15 mouse cellular contexts compared by ENCODE assay signal in the genomic region with DNA sequence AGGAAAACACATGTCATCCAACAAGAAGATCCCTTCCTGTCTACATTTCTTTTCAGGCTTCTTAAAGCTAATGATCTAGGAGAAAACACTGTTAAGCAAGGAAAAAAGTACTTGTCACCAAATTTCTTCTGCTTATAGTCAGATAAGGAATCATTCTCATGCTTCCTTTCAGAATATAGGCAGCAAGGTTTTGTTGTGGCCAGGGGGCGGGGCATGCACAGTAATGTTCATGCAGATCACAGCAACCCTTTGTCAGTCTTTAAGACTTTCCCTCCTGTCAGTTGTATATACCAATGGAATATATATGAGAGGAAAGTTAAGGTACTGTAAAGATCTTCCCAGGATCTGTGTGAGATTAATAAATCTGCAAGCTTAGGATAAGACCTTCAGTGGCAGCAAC.
"Had no signal": no experiment of that assay in that cellular context is flagged by ENCODE, and none has a peak within 500 bp of the region (broad histone marks: within the 10 kb centered on the region; RNA-seq: fewer than 3 reads in every experiment).

No protein-coding gene starts in this region.

- H3K27ac ChIP-seq: kidney, embryonic 15.5 days; limb, embryonic 15.5 days; liver, embryonic 12.5 days; midbrain, embryonic 12.5 days had no signal

- H3K4me3 ChIP-seq: kidney, embryonic 15.5 days; limb, embryonic 15.5 days; liver, embryonic 12.5 days; megakaryocyte, embryonic 14.5 days; midbrain, embryonic 12.5 days had no signal

- ATAC-seq: intestine, embryonic 16.5 days; liver, embryonic 12.5 days; midbrain, embryonic 16.5 days had no signal

- DNase-seq: kidney, adult 2 months; kidney, postnatal 14 days; layer of hippocampus, postnatal 36 days; lung, embryonic 14.5 days; lung, postnatal 10 days; lung, postnatal 4 days; right cerebral cortex, adult 18-20 months; right cerebral cortex, postnatal 25 days had no signal
